Comparison of ENCODE assay signal across 19 mouse cellular contexts in genomic region chr1:191837691-191838090, GRCm38 (mm10). TPM values are rescaled to one million over a fixed set of nuclear protein-coding genes. Genes with fewer than 3 reads are reported as not detected.
DNase-seq lines count a peak whose midpoint lies in the region; ATAC-seq and TF ChIP-seq lines count a peak whose summit lies in the region.
"Had no signal": no experiment of that assay in that cellular context is flagged by ENCODE, and none has a peak within 500 bp of the region (broad histone marks: within the 10 kb centered on the region; RNA-seq: fewer than 3 reads in every experiment).

No protein-coding gene starts in this region.

- H3K9ac ChIP-seq in kidney, embryonic 15.5 days = no peak overlapping the region
- H3K9ac ChIP-seq in kidney, embryonic 16.5 days (replicated peaks; ENCODE audit: low read length) = no peak overlapping the region
- H3K9ac ChIP-seq: embryonic facial prominence, embryonic 13.5 days; forebrain, embryonic 12.5 days; heart, embryonic 15.5 days had no signal

- DNase-seq in kidney, adult 11 months = peak; percentile 76
- peak; percentile 90 for DNase-seq in kidney, adult 2 months
- peak; percentile 67 to 89 for DNase-seq in kidney, postnatal 25 days
- no peak for DNase-seq in cerebellum, adult 9-10 months
- no peak for DNase-seq in spleen, adult 18-20 months
- DNase-seq: adrenal gland, postnatal 10 days; cerebellum, adult 11-12 months; cerebellum, adult 9-11 months; cerebellum, postnatal 36 days; gastrocnemius, postnatal 10 days; heart, adult 18-20 months; heart, postnatal 14 days had no signal

- no peaks in the 10 kb centered on the region for H3K9me3 ChIP-seq in kidney, embryonic 15.5 days (replicated peaks)
- no peaks in the 10 kb centered on the region for H3K9me3 ChIP-seq in kidney, embryonic 16.5 days (ENCODE audit: low read length)
- H3K9me3 ChIP-seq: embryonic facial prominence, embryonic 13.5 days; forebrain, embryonic 12.5 days; heart, embryonic 15.5 days had no signal

- no peak for TF ChIP-seq POLR2A in kidney, adult 2 months (IDR thresholded peaks at IDR 0.05; ENCODE audit: low read depth, low read length)

- H3K27ac ChIP-seq in kidney, embryonic 15.5 days = no peak overlapping the region
- peak overlapping the region; percentile 62; the same call in 1 of the 2 replicates for H3K27ac ChIP-seq in kidney, adult 2 months (ENCODE audit: insufficient read depth, low read depth, low read length)
- H3K27ac ChIP-seq in kidney, embryonic 16.5 days (ENCODE audit: low read length) = peak overlapping the region; percentile 37; the same call in 1 of the 2 replicates
- H3K27ac ChIP-seq: embryonic facial prominence, embryonic 13.5 days; forebrain, embryonic 12.5 days; heart, embryonic 15.5 days had no signal

- peaks cover 27% of the 10 kb centered on the region for H3K4me1 ChIP-seq in kidney, embryonic 15.5 days
- peaks cover 28% of the 10 kb centered on the region for H3K4me1 ChIP-seq in kidney, adult 2 months (ENCODE audit: control insufficient read depth, insufficient read depth, low read length)
- H3K4me1 ChIP-seq in kidney, embryonic 16.5 days (ENCODE audit: insufficient read depth, low read length) = peaks cover 13% of the 10 kb centered on the region
- H3K4me1 ChIP-seq: embryonic facial prominence, embryonic 13.5 days had no signal

- 75% methylated on average over 3 of the region's 3 CpGs for WGBS in kidney, embryonic 15.5 days
- WGBS in kidney, adult 2 months = 61% methylated on average over 3 of the region's 3 CpGs
- WGBS in kidney, embryonic 16.5 days = 83% methylated on average over 3 of the region's 3 CpGs

- no peaks in the 10 kb centered on the region for H3K27me3 ChIP-seq in kidney, embryonic 15.5 days
- no peaks in the 10 kb centered on the region for H3K27me3 ChIP-seq in kidney, adult 2 months (replicated peaks; ENCODE audit: control insufficient read depth, insufficient read depth, low read length)
- H3K27me3 ChIP-seq in kidney, embryonic 16.5 days (ENCODE audit: insufficient read depth, low read length) = no peaks in the 10 kb centered on the region
- H3K27me3 ChIP-seq: embryonic facial prominence, embryonic 13.5 days; forebrain, embryonic 12.5 days; heart, embryonic 15.5 days had no signal

- ATAC-seq in kidney, embryonic 15.5 days (replicated peaks; ENCODE audit: low FRiP score) = no peak
- 0 out of 2 replicates have a peak, but pooled peaks have one; percentile 55 for ATAC-seq in kidney, embryonic 16.5 days (ENCODE audit: low FRiP score, low TSS enrichment)
- ATAC-seq: forebrain, embryonic 16.5 days had no signal

- TF ChIP-seq CTCF in kidney, adult 2 months (conservative IDR thresholded peaks at IDR 0.05; ENCODE audit: insufficient read depth, insufficient read length, low read depth, low read length) = no peak

- H3K36me3 ChIP-seq in kidney, embryonic 15.5 days = peaks cover 10% of the 10 kb centered on the region; the same call in 1 of the 2 replicates
- H3K36me3 ChIP-seq in kidney, adult 2 months (ENCODE audit: control insufficient read depth, insufficient read depth, low read length) = no peaks in the 10 kb centered on the region
- peaks cover 7% of the 10 kb centered on the region; the same call in 1 of the 2 replicates for H3K36me3 ChIP-seq in kidney, embryonic 16.5 days (ENCODE audit: insufficient read depth, low read length)
- H3K36me3 ChIP-seq: embryonic facial prominence, embryonic 13.5 days had no signal

- H3K4me2 ChIP-seq in kidney, embryonic 15.5 days = no peak overlapping the region
- no peak overlapping the region for H3K4me2 ChIP-seq in kidney, embryonic 16.5 days (replicated peaks; ENCODE audit: low read depth, low read length)
- H3K4me2 ChIP-seq: embryonic facial prominence, embryonic 13.5 days; forebrain, embryonic 12.5 days; heart, embryonic 11.5 days; heart, embryonic 15.5 days had no signal

- H3K4me3 ChIP-seq in kidney, embryonic 15.5 days (replicated peaks) = no peak overlapping the region
- H3K4me3 ChIP-seq in kidney, adult 2 months (ENCODE audit: insufficient read depth, low read depth, low read length) = no peak overlapping the region
- H3K4me3 ChIP-seq in kidney, embryonic 16.5 days (ENCODE audit: low read length) = no peak overlapping the region
- H3K4me3 ChIP-seq: embryonic facial prominence, embryonic 13.5 days; forebrain, embryonic 12.5 days; heart, embryonic 15.5 days had no signal

RNA-seq across cellular contexts. Expression of gene Nek2, which starts 16.4 kb away (rescaled TPM):
- 44.5 and 45.1 TPM in 2 replicates for polyA plus RNA-seq in kidney, embryonic 15.5 days (2015; fragmentation: Nextera tagmentation; extraction: Ambion mirVana)
- polyA plus RNA-seq in kidney, adult 2 months (2012; rRNA removed) = 0.47 and 0.52 TPM in 2 replicates
- 50.8 and 52.3 TPM in 2 replicates for polyA plus RNA-seq in kidney, embryonic 16.5 days (2015; fragmentation: Nextera tagmentation; extraction: Ambion mirVana)

Comparison
In these comparisons a context has a peak if more than half of its experiments do, and no peak if none do; other contexts are left out.
1. RNA of gene Nek2, which starts 16.4 kb away (polyA plus RNA-seq): 50.8 to 52.3 TPM in kidney, embryonic 16.5 days and 44.5 to 45.1 TPM in kidney, embryonic 15.5 days; 0.47 to 0.52 TPM in kidney, adult 2 months; every median in the first group is over 10 times any median in the second.
2. DNase-seq: peak in kidney, adult 11 months (single experiment), kidney, adult 2 months (single experiment) and kidney, postnatal 25 days (2 of 2); none in cerebellum, adult 9-10 months (single experiment) and spleen, adult 18-20 months (0 of 2).